Mouse (Mus musculus) liver, postnatal 0 days (tissue): ENCODE data around the gene Slc6a11. TPM values are rescaled to one million over a fixed set of nuclear protein-coding genes. Genes with fewer than 3 reads are reported as not detected.

ENCODE experiments used
- ATAC-seq: fragments of 200-750 bp; cut with Nextera tagmentation; 2 replicates; pipeline ENCODE4 v1.8.0; 2017; ENCODE audit warnings: mild to moderate bottlenecking, moderate library complexity
- DNase-seq: peaks from one replicate; pipeline ENCODE4 v3.0.0-alpha.2; 2016
- H3K27ac ChIP-seq: fragments of 300-500 bp; sonication (generic); 2 replicates; pipeline ENCODE4 v1.5.1; 2014; ENCODE audit warnings: antibody characterized with exemption, moderate library complexity, mild to moderate bottlenecking, low read depth
- H3K27me3 ChIP-seq: fragments of 300-500 bp; sonication (generic); 2 replicates; pipeline ENCODE4 v1.6.1; 2014; ENCODE audit warnings: low read length, control low read depth, mixed read lengths; ENCODE audit not compliant: insufficient read depth
- H3K36me3 ChIP-seq: fragments of 300-500 bp; sonication (generic); replicated peaks from 2 replicates; pipeline ENCODE4 v1.6.1; 2014; ENCODE audit warnings: mild to moderate bottlenecking, control low read depth, low read length, moderate library complexity, mixed read lengths; ENCODE audit not compliant: insufficient read depth
- H3K4me1 ChIP-seq: fragments of 300-500 bp; sonication (generic); 2 replicates; pipeline ENCODE4 v1.6.1; 2014; ENCODE audit warnings: antibody characterized with exemption, mild to moderate bottlenecking, control low read depth; ENCODE audit not compliant: insufficient read depth
- H3K4me2 ChIP-seq: fragments of 300-500 bp; sonication (generic); 2 replicates; pipeline ENCODE4 v1.6.1; 2014; ENCODE audit warnings: low read depth, mild to moderate bottlenecking, low read length, moderate library complexity, mixed read lengths
- H3K4me3 ChIP-seq: fragments of 300-500 bp; sonication (generic); 2 replicates; pipeline ENCODE4 v1.5.1; 2014; ENCODE audit warnings: low read depth, low read length
- H3K9ac ChIP-seq: fragments of 300-500 bp; sonication (generic); replicated peaks from 2 replicates; pipeline ENCODE4 v1.6.1; 2014; ENCODE audit warnings: mild to moderate bottlenecking, moderate library complexity
- H3K9me3 ChIP-seq: fragments of 300-500 bp; sonication (generic); 2 replicates; pipeline ENCODE4 v1.6.1; 2016; ENCODE audit warnings: mild to moderate bottlenecking, control low read depth, low read length, mixed read lengths
- CTCF ChIP-seq: sonication (generic); IDR thresholded peaks from 2 replicates; pipeline ENCODE4 v1.5.1; 2016; ENCODE audit warnings: antibody characterized with exemption, low read depth
- EP300 ChIP-seq: IDR thresholded peaks from 2 replicates; pipeline ENCODE4 v1.6.1; 2016; ENCODE audit warnings: antibody characterized with exemption, low read depth, mild to moderate bottlenecking
- whole genome bisulfite sequencing: fragments of 180-500 bp; shearing (Covaris S2); extraction: QIAGEN DNeasy Blood & Tissue Kit; methylation state at CpG from one replicate; pipeline ENCODE4 v1.1.7; 2014; ENCODE audit not compliant: insufficient replicate concordance; 5-methylcytosine and 5-hydroxymethylcytosine counted together
- polyA plus RNA-seq: library from polyadenylated mRNA; unstranded; fragments of >200 nt; fragmentation: Nextera tagmentation; extraction: Ambion mirVana; gene quantifications from 2 replicates; pipeline ENCODE4 v1.2.1, GENCODE M21; 2015

Slc6a11 gene
- polyA plus RNA-seq, 1 experiment from 2014 or later, result 0.05 TPM

DNA sequence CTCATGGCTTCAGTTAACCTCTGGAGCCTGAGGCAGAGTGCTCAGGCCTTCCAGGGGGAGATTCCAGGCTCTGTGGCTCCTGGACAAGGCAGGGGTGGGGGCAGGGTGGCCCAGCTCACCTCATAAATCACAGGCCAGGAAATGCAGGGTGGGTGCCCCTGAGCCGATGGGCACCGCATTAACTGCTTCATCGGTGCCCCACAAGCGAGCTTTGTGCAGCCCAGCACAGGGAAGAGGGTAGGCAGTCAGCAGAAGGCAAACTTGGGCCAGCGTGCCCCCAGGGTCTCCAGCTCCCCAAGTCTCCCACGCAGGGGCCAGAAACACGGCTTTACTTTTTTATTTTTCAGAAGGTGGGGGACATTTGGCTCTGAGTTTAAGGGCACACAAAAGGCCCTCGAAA lies 29.1 kb upstream of the Slc6a11 start:
- no peak overlapping the region for H3K4me3 ChIP-seq
- no peak overlapping the region for H3K27ac ChIP-seq
- H3K9me3 ChIP-seq, result no peaks in the 10 kb centered on the region
- no peak overlapping the region for H3K4me2 ChIP-seq
- 69% methylated on average over 8 of the region's 8 CpGs for WGBS
- no peak for TF ChIP-seq EP300
- H3K9ac ChIP-seq, result no peak overlapping the region
- H3K4me1 ChIP-seq, result no peaks in the 10 kb centered on the region
- DNase-seq (no peak), ATAC-seq (no peak)
- H3K27me3 ChIP-seq, result no peaks in the 10 kb centered on the region
- H3K36me3 ChIP-seq, result no peaks in the 10 kb centered on the region

GRCm38 (mm10) chr6:114119507-114119906 lies 11.5 kb upstream of the Slc6a11 start:
- ATAC-seq, result no peak
- H3K27me3 ChIP-seq, result no peaks in the 10 kb centered on the region
- no peaks in the 10 kb centered on the region for H3K4me1 ChIP-seq
- 78% methylated on average over 5 of the region's 5 CpGs for WGBS
- TF ChIP-seq EP300, result no peak
- no peak for TF ChIP-seq CTCF
- no peaks in the 10 kb centered on the region for H3K9me3 ChIP-seq
- H3K9ac ChIP-seq, result no peak overlapping the region
- no peak for DNase-seq
- no peak overlapping the region for H3K27ac ChIP-seq
- H3K4me3 ChIP-seq, result no peak overlapping the region
- H3K36me3 ChIP-seq, result no peaks in the 10 kb centered on the region
- no peak overlapping the region for H3K4me2 ChIP-seq

- Histone ChIP-seq H3K27ac (no peak overlapping the region), H3K9ac (no peak overlapping the region), H3K27me3 (peaks cover 9% of the 10 kb centered on the region), H3K9me3 (no peaks in the 10 kb centered on the region), H3K4me2 (no peak overlapping the region), H3K4me3 (no peak overlapping the region), H3K36me3 (no peaks in the 10 kb centered on the region), H3K4me1 (no peaks in the 10 kb centered on the region)
- ATAC-seq, result no peak
- 50% methylated on average over 5 of the region's 5 CpGs for WGBS
- DNase-seq, result no peak
- TF ChIP-seq CTCF (no peak), EP300 (no peak)
Measured at GRCm38 (mm10) chr6:114125530-114125929, 5.5 kb upstream of the Slc6a11 start.

- no peaks in the 10 kb centered on the region for H3K36me3 ChIP-seq
- no peaks in the 10 kb centered on the region for H3K9me3 ChIP-seq
- ATAC-seq, result no peak
- no peak overlapping the region for H3K27ac ChIP-seq
- peaks cover 28% of the 10 kb centered on the region for H3K27me3 ChIP-seq
- TF ChIP-seq CTCF, result no peak
- TF ChIP-seq EP300, result no peak
- DNase-seq, result no peak
- 62% methylated on average over 3 of the region's 3 CpGs for WGBS
- no peaks in the 10 kb centered on the region for H3K4me1 ChIP-seq
- no peak overlapping the region for H3K4me2 ChIP-seq
- H3K9ac ChIP-seq, result no peak overlapping the region
- H3K4me3 ChIP-seq, result no peak overlapping the region
Measured at GRCm38 (mm10) chr6:114132472-114132871, 1.4 kb downstream of the Slc6a11 start.

DNA sequence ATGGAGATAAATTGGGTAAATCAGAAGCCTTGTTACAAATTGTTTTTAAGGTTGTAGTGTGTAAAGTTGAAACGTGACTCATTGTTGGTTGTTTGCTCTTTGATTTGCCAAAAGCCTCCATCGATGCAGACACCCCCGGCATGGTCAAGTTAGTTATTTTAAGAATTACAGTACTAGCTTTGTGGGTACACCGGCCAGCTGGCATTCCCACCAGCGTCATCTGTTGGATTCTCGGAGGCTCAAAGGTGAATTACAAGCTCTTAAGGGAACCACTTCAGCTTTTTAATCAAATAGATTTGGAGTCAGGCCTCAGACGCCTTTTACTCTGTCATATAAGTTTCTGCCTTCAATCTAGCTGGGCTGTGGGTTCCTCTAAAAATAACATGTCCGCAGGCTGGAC lies 1.9 kb downstream of the Slc6a11 start:
- DNase-seq (no peak), ATAC-seq (no peak)
- H3K27me3 ChIP-seq, result peaks cover 28% of the 10 kb centered on the region
- TF ChIP-seq EP300, result no peak
- no peak for TF ChIP-seq CTCF
- no peaks in the 10 kb centered on the region for H3K4me1 ChIP-seq
- no peak overlapping the region for H3K4me2 ChIP-seq
- H3K9ac ChIP-seq, result no peak overlapping the region
- 71% methylated on average over 8 of the region's 8 CpGs for WGBS
- no peaks in the 10 kb centered on the region for H3K9me3 ChIP-seq
- H3K4me3 ChIP-seq, result no peak overlapping the region
- H3K36me3 ChIP-seq, result no peaks in the 10 kb centered on the region
- H3K27ac ChIP-seq, result no peak overlapping the region

- H3K9me3 ChIP-seq, result no peaks in the 10 kb centered on the region
- no peak overlapping the region for H3K27ac ChIP-seq
- WGBS, result 73% methylated on average over 8 of the region's 8 CpGs
- no peak for ATAC-seq
- no peak for DNase-seq
- no peaks in the 10 kb centered on the region for H3K36me3 ChIP-seq
- H3K9ac ChIP-seq, result no peak overlapping the region
- H3K27me3 ChIP-seq, result no peaks in the 10 kb centered on the region
- H3K4me1 ChIP-seq, result no peaks in the 10 kb centered on the region
- no peak overlapping the region for H3K4me2 ChIP-seq
- TF ChIP-seq EP300, result no peak
- TF ChIP-seq CTCF, result no peak
- no peak overlapping the region for H3K4me3 ChIP-seq
Measured at GRCm38 (mm10) chr6:114138970-114139369, 7.9 kb downstream of the Slc6a11 start.

DNA sequence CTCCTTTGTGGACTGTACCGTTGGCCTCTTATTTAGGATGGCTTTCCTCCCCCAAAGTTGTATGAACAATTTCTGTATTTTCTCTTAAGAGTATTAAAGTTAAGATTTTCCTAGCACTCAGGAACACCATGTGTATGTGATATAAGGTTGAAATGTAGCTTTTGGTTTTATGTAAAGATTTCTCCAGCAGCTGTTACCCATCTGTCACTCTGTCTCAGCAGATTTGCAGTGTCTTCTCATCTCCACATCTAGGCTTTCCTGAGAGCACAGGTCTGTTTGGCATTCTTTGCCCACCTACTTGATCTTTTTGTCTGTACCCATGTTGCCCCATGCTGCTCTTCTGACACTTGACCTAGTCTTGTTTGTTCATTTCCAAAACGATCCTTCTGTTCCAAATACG lies 10.4 kb downstream of the Slc6a11 start:
- 49% methylated on average over 3 of the region's 3 CpGs for WGBS
- TF ChIP-seq CTCF (no peak), EP300 (no peak)
- no peaks in the 10 kb centered on the region for H3K9me3 ChIP-seq
- no peaks in the 10 kb centered on the region for H3K36me3 ChIP-seq
- H3K4me1 ChIP-seq, result no peaks in the 10 kb centered on the region
- H3K4me2 ChIP-seq, result no peak overlapping the region
- no peak for DNase-seq
- no peak for ATAC-seq
- H3K27me3 ChIP-seq, result no peaks in the 10 kb centered on the region
- H3K4me3 ChIP-seq, result no peak overlapping the region
- H3K9ac ChIP-seq, result no peak overlapping the region
- no peak overlapping the region for H3K27ac ChIP-seq
